Mouse (Mus musculus) embryonic facial prominence, embryonic 12.5 days (tissue): ENCODE results near the gene Flt3. TPM values are rescaled to one million over a fixed set of nuclear protein-coding genes. Genes with fewer than 3 reads are reported as not detected.

Experiments used
- ATAC-seq: fragments of 200-750 bp; cut with Nextera tagmentation; 2 replicates; pipeline ENCODE4 v1.8.0; 2017; ENCODE audit not compliant: insufficient number of reproducible peaks, insufficient read depth, low FRiP score, low TSS enrichment
- H3K27ac ChIP-seq: fragments of 300-500 bp; sonication (generic); 2 replicates; pipeline ENCODE4 v1.5.1; 2016; ENCODE audit warnings: mild to moderate bottlenecking
- H3K27me3 ChIP-seq: fragments of 300-500 bp; sonication (generic); 2 replicates; pipeline ENCODE4 v1.6.1; 2016; ENCODE audit warnings: mild to moderate bottlenecking, moderate library complexity
- H3K36me3 ChIP-seq: fragments of 300-500 bp; sonication (generic); 2 replicates; pipeline ENCODE4 v1.6.1; 2016; ENCODE audit warnings: mild to moderate bottlenecking
- H3K4me1 ChIP-seq: fragments of 300-500 bp; sonication (generic); 2 replicates; pipeline ENCODE4 v1.6.1; 2016
- H3K4me2 ChIP-seq: fragments of 300-500 bp; sonication (generic); replicated peaks from 2 replicates; pipeline ENCODE4 v1.6.1; 2016; ENCODE audit warnings: mild to moderate bottlenecking, moderate library complexity
- H3K4me3 ChIP-seq: fragments of 300-500 bp; sonication (generic); 2 replicates; pipeline ENCODE4 v1.5.1; 2016; ENCODE audit warnings: mild to moderate bottlenecking
- H3K9ac ChIP-seq: fragments of 300-500 bp; sonication (generic); 2 replicates; pipeline ENCODE4 v1.6.1; 2016; ENCODE audit warnings: mild to moderate bottlenecking, moderate library complexity
- H3K9me3 ChIP-seq: fragments of 300-500 bp; sonication (generic); 2 replicates; pipeline ENCODE4 v1.6.1; 2016; ENCODE audit warnings: mild to moderate bottlenecking, moderate library complexity
- WGBS: fragments of 180-500 bp; shearing (Covaris S2); methylation state at CpG from one replicate; pipeline ENCODE4 v1.1.7; 2016; 5-methylcytosine and 5-hydroxymethylcytosine counted together
- polyA plus RNA-seq: library from polyadenylated mRNA; unstranded; fragments of >200 nt; fragmentation: Nextera tagmentation; extraction: Ambion mirVana; gene quantifications from 2 replicates; pipeline ENCODE4 v1.2.1, GENCODE M21; 2016

Gene Flt3
- polyA plus RNA-seq, 1 experiment from 2014 or later, result 0.37 TPM

- no peak overlapping the region for H3K4me3 ChIP-seq
- 88% methylated on average over 10 of the region's 10 CpGs for WGBS
- no peak overlapping the region for H3K9ac ChIP-seq
- H3K36me3 ChIP-seq, result no peaks in the 10 kb centered on the region
- no peaks in the 10 kb centered on the region for H3K9me3 ChIP-seq
- no peaks in the 10 kb centered on the region for H3K27me3 ChIP-seq
- H3K4me2 ChIP-seq, result no peak overlapping the region
- ATAC-seq, result no peak
- H3K4me1 ChIP-seq, result no peaks in the 10 kb centered on the region
- H3K27ac ChIP-seq, result no peak overlapping the region
Measured at GRCm38 (mm10) chr5:147343904-147344303, 56.4 kb downstream of the Flt3 start.

GRCm38 (mm10) chr5:147342901-147343300 lies 57.4 kb downstream of the Flt3 start:
- no peak for ATAC-seq
- H3K27me3 ChIP-seq, result no peaks in the 10 kb centered on the region
- WGBS, result 89% methylated on average over 6 of the region's 6 CpGs
- no peaks in the 10 kb centered on the region for H3K9me3 ChIP-seq
- H3K27ac ChIP-seq, result no peak overlapping the region
- no peak overlapping the region for H3K4me2 ChIP-seq
- H3K4me1 ChIP-seq, result no peaks in the 10 kb centered on the region
- no peak overlapping the region for H3K9ac ChIP-seq
- no peaks in the 10 kb centered on the region for H3K36me3 ChIP-seq
- H3K4me3 ChIP-seq, result no peak overlapping the region

DNA sequence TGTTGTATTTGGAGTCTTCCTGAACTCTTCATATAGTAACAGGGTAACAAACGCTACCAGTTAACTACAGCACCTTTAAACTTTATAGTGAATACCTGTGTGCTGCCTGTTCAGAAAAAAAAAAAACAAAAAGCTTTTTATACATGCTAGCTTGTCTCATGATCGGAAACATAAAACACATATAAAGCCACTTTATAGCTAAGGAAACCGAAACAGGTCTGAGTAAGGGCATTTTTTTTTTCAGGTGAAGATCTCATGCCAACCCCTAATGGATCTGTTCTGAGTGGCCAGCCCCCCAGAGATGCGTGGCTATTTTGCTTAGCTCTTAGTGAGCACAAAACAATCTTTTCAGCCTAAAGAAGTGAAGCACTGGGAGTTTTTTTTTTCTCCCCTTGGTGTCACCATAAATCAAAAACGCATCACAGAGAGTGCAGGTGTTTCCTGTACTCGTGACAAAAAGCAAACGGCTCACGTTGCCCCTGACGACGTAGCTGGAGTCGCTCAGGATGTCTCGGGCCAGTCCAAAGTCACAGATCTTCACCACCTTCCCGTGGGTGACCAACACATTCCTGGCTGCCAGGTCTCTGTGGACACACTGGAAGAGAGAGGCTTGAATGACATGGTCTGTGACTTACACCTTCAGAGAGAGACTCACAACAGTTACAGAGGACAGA lies 59.4 kb downstream of the Flt3 start:
- Histone ChIP-seq H3K27me3 (no peaks in the 10 kb centered on the region), H3K27ac (no peak overlapping the region), H3K9me3 (no peaks in the 10 kb centered on the region), H3K4me1 (no peaks in the 10 kb centered on the region), H3K9ac (no peak overlapping the region), H3K36me3 (no peaks in the 10 kb centered on the region), H3K4me2 (no peak overlapping the region), H3K4me3 (no peak overlapping the region)
- WGBS, result 63% methylated on average over 13 of the region's 13 CpGs
- ATAC-seq, result no peak

DNA sequence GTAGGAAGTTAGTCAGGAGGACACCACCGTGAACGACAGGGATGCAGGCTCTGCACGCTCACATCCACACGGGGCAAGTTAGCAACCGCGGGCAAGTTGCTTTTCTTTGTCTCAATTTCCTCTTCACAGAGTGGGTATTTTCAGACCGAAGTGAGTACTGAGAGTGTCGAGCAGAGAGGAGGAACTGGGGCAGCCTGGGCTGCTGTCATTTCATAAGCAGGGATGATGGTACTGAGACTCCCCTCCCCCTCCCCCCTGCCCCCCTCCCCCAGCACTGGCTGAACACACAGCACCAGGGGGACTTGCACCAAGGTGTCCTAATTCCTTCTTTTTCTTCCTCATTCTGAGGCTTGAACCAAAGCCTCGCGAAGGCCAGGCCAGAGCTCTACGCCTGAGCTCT lies 60.7 kb downstream of the Flt3 start:
- ATAC-seq, result no peak
- Histone ChIP-seq H3K4me1 (no peaks in the 10 kb centered on the region), H3K9me3 (no peaks in the 10 kb centered on the region), H3K4me2 (no peak overlapping the region), H3K4me3 (no peak overlapping the region), H3K36me3 (no peaks in the 10 kb centered on the region), H3K27me3 (no peaks in the 10 kb centered on the region), H3K27ac (no peak overlapping the region), H3K9ac (no peak overlapping the region)
- WGBS, result 81% methylated on average over 10 of the region's 11 CpGs

GRCm38 (mm10) chr5:147338967-147339366 lies 61.3 kb downstream of the Flt3 start:
- H3K9me3 ChIP-seq, result no peaks in the 10 kb centered on the region
- no peak overlapping the region for H3K9ac ChIP-seq
- no peak overlapping the region for H3K27ac ChIP-seq
- no peaks in the 10 kb centered on the region for H3K36me3 ChIP-seq
- no peaks in the 10 kb centered on the region for H3K27me3 ChIP-seq
- 50% methylated on average over 9 of the region's 9 CpGs for WGBS
- no peak for ATAC-seq
- H3K4me3 ChIP-seq, result no peak overlapping the region
- H3K4me1 ChIP-seq, result no peaks in the 10 kb centered on the region
- no peak overlapping the region for H3K4me2 ChIP-seq

- H3K36me3 ChIP-seq, result no peaks in the 10 kb centered on the region
- no peaks in the 10 kb centered on the region for H3K9me3 ChIP-seq
- H3K27me3 ChIP-seq, result no peaks in the 10 kb centered on the region; the same call in 1 of the 2 replicates
- H3K9ac ChIP-seq, result no peak overlapping the region
- no peak overlapping the region for H3K4me2 ChIP-seq
- no peak overlapping the region for H3K4me3 ChIP-seq
- 47% methylated on average over 7 of the region's 7 CpGs for WGBS
- H3K27ac ChIP-seq, result no peak overlapping the region
- H3K4me1 ChIP-seq, result 0 out of 2 replicates have a peak, but pooled peaks cover 2% of the 10 kb centered on the region
- ATAC-seq, result no peak
Measured at GRCm38 (mm10) chr5:147332711-147333110, 67.6 kb downstream of the Flt3 start.

GRCm38 (mm10) chr5:147331547-147331946 lies 68.7 kb downstream of the Flt3 start:
- no peaks in the 10 kb centered on the region for H3K36me3 ChIP-seq
- no peak overlapping the region for H3K27ac ChIP-seq
- H3K9ac ChIP-seq, result no peak overlapping the region
- no peaks in the 10 kb centered on the region for H3K9me3 ChIP-seq
- no peak overlapping the region for H3K4me3 ChIP-seq
- WGBS, result 37% methylated on average over 2 of the region's 2 CpGs
- 0 out of 2 replicates have a peak, but pooled peaks cover 2% of the 10 kb centered on the region for H3K4me1 ChIP-seq
- no peak for ATAC-seq
- H3K4me2 ChIP-seq, result no peak overlapping the region
- H3K27me3 ChIP-seq, result no peaks in the 10 kb centered on the region; the same call in 1 of the 2 replicates

DNA sequence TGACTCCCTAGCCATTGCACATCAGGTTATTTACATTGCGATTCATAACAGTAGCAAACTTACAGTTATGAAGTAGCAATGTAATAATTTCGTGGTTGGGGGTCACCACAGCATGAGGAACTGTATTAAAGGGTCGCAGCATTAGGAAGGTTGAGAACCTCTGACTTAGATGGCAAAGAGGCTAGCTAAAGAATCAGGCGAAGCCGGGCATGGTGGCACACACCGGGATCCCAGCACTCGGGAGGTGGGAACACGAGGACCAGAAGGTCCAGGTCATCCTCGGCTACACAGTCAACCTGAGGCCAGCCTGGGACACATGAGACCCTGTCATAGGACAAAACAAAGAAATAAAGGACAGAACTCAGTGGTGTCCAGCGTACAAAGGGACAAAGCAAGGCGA lies 70.3 kb downstream of the Flt3 start:
- Histone ChIP-seq H3K27me3 (no peaks in the 10 kb centered on the region; the same call in 1 of the 2 replicates), H3K9me3 (no peaks in the 10 kb centered on the region), H3K4me2 (no peak overlapping the region), H3K4me1 (0 out of 2 replicates have a peak, but pooled peaks cover 2% of the 10 kb centered on the region), H3K4me3 (no peak overlapping the region), H3K36me3 (no peaks in the 10 kb centered on the region), H3K9ac (no peak overlapping the region), H3K27ac (no peak overlapping the region)
- WGBS, result 83% methylated on average over 11 of the region's 11 CpGs
- no peak for ATAC-seq

DNA sequence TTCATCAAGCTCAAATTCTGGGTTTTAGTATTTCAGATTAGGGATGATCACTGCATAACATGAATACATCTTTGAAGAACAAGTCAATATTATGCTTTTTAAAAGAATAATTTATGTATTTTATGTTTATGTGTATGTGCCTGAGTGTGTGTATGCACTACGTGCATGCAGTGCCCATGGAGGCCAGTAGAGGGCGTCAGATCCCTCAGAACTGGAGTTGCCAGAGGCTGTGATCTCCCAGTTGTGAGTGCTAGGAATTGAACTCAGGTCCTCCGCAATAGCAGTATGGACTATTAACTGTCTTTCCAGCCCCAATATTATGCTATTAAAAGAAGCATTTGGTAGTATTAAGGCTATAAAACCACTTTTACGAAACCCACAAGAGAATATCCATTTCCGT lies 72.7 kb downstream of the Flt3 start:
- WGBS, result 88% methylated on average over 5 of the region's 5 CpGs
- Histone ChIP-seq H3K9ac (no peak overlapping the region), H3K36me3 (no peaks in the 10 kb centered on the region), H3K9me3 (no peaks in the 10 kb centered on the region), H3K27ac (no peak overlapping the region), H3K4me2 (no peak overlapping the region), H3K4me3 (no peak overlapping the region), H3K4me1 (0 out of 2 replicates have a peak, but pooled peaks cover 2% of the 10 kb centered on the region), H3K27me3 (peaks cover 11% of the 10 kb centered on the region)
- no peak for ATAC-seq

- Histone ChIP-seq H3K36me3 (no peaks in the 10 kb centered on the region), H3K4me1 (no peaks in the 10 kb centered on the region), H3K4me3 (no peak overlapping the region), H3K27me3 (peaks cover 28% of the 10 kb centered on the region), H3K4me2 (no peak overlapping the region), H3K9ac (no peak overlapping the region), H3K27ac (no peak overlapping the region), H3K9me3 (no peaks in the 10 kb centered on the region)
- 73% methylated on average over 11 of the region's 11 CpGs for WGBS
- ATAC-seq, result no peak
Measured at GRCm38 (mm10) chr5:147325931-147326330, 74.4 kb downstream of the Flt3 start.

GRCm38 (mm10) chr5:147323237-147323917 lies 76.9 kb downstream of the Flt3 start:
- H3K4me2 ChIP-seq, result no peak overlapping the region
- WGBS, result 18% methylated on average over 16 of the region's 17 CpGs
- ATAC-seq, result no peak
- no peaks in the 10 kb centered on the region for H3K9me3 ChIP-seq
- no peak overlapping the region for H3K9ac ChIP-seq
- H3K27me3 ChIP-seq, result peaks cover 51% of the 10 kb centered on the region
- no peak overlapping the region for H3K27ac ChIP-seq
- H3K4me3 ChIP-seq, result no peak overlapping the region
- no peaks in the 10 kb centered on the region for H3K4me1 ChIP-seq
- no peaks in the 10 kb centered on the region for H3K36me3 ChIP-seq

GRCm38 (mm10) chr5:147322183-147322582 lies 78.1 kb downstream of the Flt3 start, which contains the start of gene Urad:
Urad (minus strand) TSS chr5:147322440.
- Histone ChIP-seq H3K9me3 (no peaks in the 10 kb centered on the region), H3K9ac (no peak within 1 kb of the TSS), H3K27me3 (peaks cover 63% of the 10 kb centered on the region), H3K4me1 (no peaks in the 10 kb centered on the region), H3K4me2 (no peak within 1 kb of the TSS), H3K27ac (no peak within 1 kb of the TSS), H3K36me3 (no peaks in the 10 kb centered on the region), H3K4me3 (no peak within 1 kb of the TSS)
- no peak for ATAC-seq
- WGBS, result 66% methylated on average over 8 of the region's 8 CpGs
